Mouse (Mus musculus) megakaryocyte-erythroid progenitor cell, adult 5-6 weeks (primary cell): ENCODE data around the gene Gabpa. TPM values are rescaled to one million over a fixed set of nuclear protein-coding genes. Genes with fewer than 3 reads are reported as not detected.
A peak's percentile ranks its signal among the peaks of the same experiment; 100 is the strongest.

Experiments
- ATAC-seq: replicated peaks from 2 replicates; pipeline ENCODE4 v1.8.0; 2016; ENCODE audit warnings: mild to moderate bottlenecking, inconsistent platforms; ENCODE audit not compliant: severe bottlenecking, poor library complexity, low FRiP score, low TSS enrichment
- total RNA-seq, 2 experiments: library from RNA; stranded (forward) in 1 of 2; stranded (reverse) in 1 of 2; fragments of 200-1000, 215-1000 nt in 1 of 2; fragments of >200 nt in 1 of 2; fragmentation: Nextera tagmentation in 1 of 2; gene quantifications; 2 replicates each; pipeline ENCODE4 v1.2.3; 2014 to 2017

Gabpa gene
- total RNA-seq, 2 experiments from 2014 or later, result 46.0 to 85.5 TPM

- peak; percentile 45 for ATAC-seq
These were observed 1.4 kb downstream of the Gabpa start for GRCm38 (mm10) chr16:84835823-84836743.

- no peak for ATAC-seq
These were observed 3.9 kb downstream of the Gabpa start for GRCm38 (mm10) chr16:84838576-84838975.

- no peak for ATAC-seq
These were observed 18.8 kb downstream of the Gabpa start for GRCm38 (mm10) chr16:84853492-84853891.

GRCm38 (mm10) chr16:84864656-84865055 is 29.9 kb downstream of the Gabpa start:
- no peak for ATAC-seq

GRCm38 (mm10) chr16:84873805-84874204 is 39.1 kb downstream of the Gabpa start:
- ATAC-seq, result no peak

GRCm38 (mm10) chr16:84875012-84875717 is 40.4 kb downstream of the Gabpa start:
- ATAC-seq, result no peak

GRCm38 (mm10) chr16:84875718-84876035 is 41.0 kb downstream of the Gabpa start:
- no peak for ATAC-seq

- no peak for ATAC-seq
These were observed 41.4 kb downstream of the Gabpa start for GRCm38 (mm10) chr16:84876082-84876481.

GRCm38 (mm10) chr16:84879146-84879545 is 44.4 kb downstream of the Gabpa start:
- ATAC-seq, result peak; percentile 97

- ATAC-seq, result no peak
These were observed 46.4 kb downstream of the Gabpa start for GRCm38 (mm10) chr16:84881168-84881567.

- no peak for ATAC-seq
These were observed 47.1 kb downstream of the Gabpa start for GRCm38 (mm10) chr16:84881754-84882321.

- no peak for ATAC-seq
These were observed 49.8 kb downstream of the Gabpa start for GRCm38 (mm10) chr16:84884572-84884971.

GRCm38 (mm10) chr16:84902995-84903394 is 68.3 kb downstream of the Gabpa start:
- ATAC-seq, result no peak

- ATAC-seq, result no peak
These were observed 76.9 kb downstream of the Gabpa start for GRCm38 (mm10) chr16:84911477-84912165.

Other genes with a start within 250 kb of the Gabpa start
- 41.6 and 42.4 TPM in 2 replicates for gene Mrpl39, start 99.2 kb upstream of the Gabpa start, total RNA-seq (2014; fragmentation: Nextera tagmentation)
- gene Mrpl39, start 99.2 kb upstream of the Gabpa start, total RNA-seq (2017), result 61.9 and 84.4 TPM in 2 replicates
- not detected in 2 replicates for gene Jam2, start 60.8 kb upstream of the Gabpa start, total RNA-seq (2014; fragmentation: Nextera tagmentation)
- gene Jam2, start 60.8 kb upstream of the Gabpa start, total RNA-seq (2017), result 0.09 TPM in 1 of 2 replicates, not detected in the other
- 546 and 609 TPM in 2 replicates for gene Atp5j, start 700 bp downstream of the Gabpa start, total RNA-seq (2014; fragmentation: Nextera tagmentation)
- 348 and 446 TPM in 2 replicates for gene Atp5j, start 700 bp downstream of the Gabpa start, total RNA-seq (2017)